Mouse (Mus musculus): ENCODE results near the gene Wrb. TPM values are rescaled to one million over a fixed set of nuclear protein-coding genes. Genes with fewer than 3 reads are reported as not detected.

Wrb gene
- polyA plus RNA-seq, 1 experiment from 2014 or later = 233 TPM

GRCm38 (mm10) chr16:96165723-96166264, 20.6 kb downstream of the Wrb start:
- H3K27me3 ChIP-seq (replicated peaks; ENCODE audit: control insufficient read depth, insufficient read depth, low read length) = no peaks in the 10 kb centered on the region
- H3K4me1 ChIP-seq (ENCODE audit: control insufficient read depth, insufficient read depth, low read depth, low read length) = no peaks in the 10 kb centered on the region
- H3K27ac ChIP-seq (ENCODE audit: low read depth, low read length) = no peak overlapping the region
- 0 out of 2 replicates have a peak, but pooled peaks have one; percentile 34 for ATAC-seq
- no peak overlapping the region for H3K4me2 ChIP-seq (ENCODE audit: low read length)
- H3K4me3 ChIP-seq (ENCODE audit: low read length) = no peak overlapping the region
- no peaks in the 10 kb centered on the region for H3K36me3 ChIP-seq (ENCODE audit: control insufficient read depth, insufficient read depth, low read length)
- WGBS = 70% methylated on average over 4 of the region's 4 CpGs
- H3K9ac ChIP-seq (ENCODE audit: low read depth, low read length) = no peak overlapping the region
- no peaks in the 10 kb centered on the region for H3K9me3 ChIP-seq (ENCODE audit: control insufficient read depth, low read length)

- no peaks in the 10 kb centered on the region for H3K27me3 ChIP-seq (replicated peaks; ENCODE audit: control insufficient read depth, insufficient read depth, low read length)
- no peaks in the 10 kb centered on the region for H3K4me1 ChIP-seq (ENCODE audit: control insufficient read depth, insufficient read depth, low read depth, low read length)
- H3K4me3 ChIP-seq (ENCODE audit: low read length) = no peak overlapping the region
- no peaks in the 10 kb centered on the region for H3K9me3 ChIP-seq (ENCODE audit: control insufficient read depth, low read length)
- H3K9ac ChIP-seq (ENCODE audit: low read depth, low read length) = no peak overlapping the region
- H3K4me2 ChIP-seq (ENCODE audit: low read length) = no peak overlapping the region
- no peak for ATAC-seq
- H3K36me3 ChIP-seq (ENCODE audit: control insufficient read depth, insufficient read depth, low read length) = no peaks in the 10 kb centered on the region
- no peak overlapping the region for H3K27ac ChIP-seq (ENCODE audit: low read depth, low read length)
- WGBS = 89% methylated on average over 4 of the region's 4 CpGs
Observed at GRCm38 (mm10) chr16:96168837-96169236, 23.6 kb downstream of the Wrb start.

GRCm38 (mm10) chr16:96173648-96174047, 28.4 kb downstream of the Wrb start:
- WGBS = 78% methylated on average over 8 of the region's 8 CpGs
- H3K4me1 ChIP-seq (ENCODE audit: control insufficient read depth, insufficient read depth, low read depth, low read length) = no peaks in the 10 kb centered on the region

GRCm38 (mm10) chr16:96175399-96175798, 30.2 kb downstream of the Wrb start:
- ATAC-seq = no peak

More at GRCm38 (mm10) chr16:96173648-96174047, 28.4 kb downstream of the Wrb start:
- H3K27ac ChIP-seq (ENCODE audit: low read depth, low read length) = no peak overlapping the region
- no peak for ATAC-seq
- no peak overlapping the region for H3K4me2 ChIP-seq (ENCODE audit: low read length)
- no peak overlapping the region for H3K4me3 ChIP-seq (ENCODE audit: low read length)
- no peaks in the 10 kb centered on the region for H3K27me3 ChIP-seq (replicated peaks; ENCODE audit: control insufficient read depth, insufficient read depth, low read length)
- H3K9ac ChIP-seq (ENCODE audit: low read depth, low read length) = no peak overlapping the region
- H3K9me3 ChIP-seq (ENCODE audit: control insufficient read depth, low read length) = no peaks in the 10 kb centered on the region
- no peaks in the 10 kb centered on the region for H3K36me3 ChIP-seq (ENCODE audit: control insufficient read depth, insufficient read depth, low read length)

GRCm38 (mm10) chr16:96179156-96179555, 33.9 kb downstream of the Wrb start:
- Histone ChIP-seq H3K9ac (ENCODE audit: low read depth, low read length) (no peak overlapping the region), H3K4me3 (ENCODE audit: low read length) (no peak overlapping the region), H3K4me1 (ENCODE audit: control insufficient read depth, insufficient read depth, low read depth, low read length) (no peaks in the 10 kb centered on the region), H3K36me3 (ENCODE audit: control insufficient read depth, insufficient read depth, low read length) (no peaks in the 10 kb centered on the region), H3K27ac (ENCODE audit: low read depth, low read length) (no peak overlapping the region), H3K9me3 (ENCODE audit: control insufficient read depth, low read length) (no peaks in the 10 kb centered on the region), H3K4me2 (ENCODE audit: low read length) (no peak overlapping the region), H3K27me3 (replicated peaks; ENCODE audit: control insufficient read depth, insufficient read depth, low read length) (no peaks in the 10 kb centered on the region)
- no peak for ATAC-seq

More at GRCm38 (mm10) chr16:96175399-96175798, 30.2 kb downstream of the Wrb start:
- Histone ChIP-seq H3K27ac (ENCODE audit: low read depth, low read length) (no peak overlapping the region), H3K36me3 (ENCODE audit: control insufficient read depth, insufficient read depth, low read length) (no peaks in the 10 kb centered on the region), H3K9me3 (ENCODE audit: control insufficient read depth, low read length) (no peaks in the 10 kb centered on the region), H3K4me1 (ENCODE audit: control insufficient read depth, insufficient read depth, low read depth, low read length) (no peaks in the 10 kb centered on the region), H3K27me3 (replicated peaks; ENCODE audit: control insufficient read depth, insufficient read depth, low read length) (no peaks in the 10 kb centered on the region), H3K4me3 (ENCODE audit: low read length) (no peak overlapping the region), H3K9ac (ENCODE audit: low read depth, low read length) (no peak overlapping the region), H3K4me2 (ENCODE audit: low read length) (no peak overlapping the region)
- 40% methylated on average over 2 of the region's 2 CpGs for WGBS

GRCm38 (mm10) chr16:96187619-96188018, 42.4 kb downstream of the Wrb start:
- no peak overlapping the region for H3K9ac ChIP-seq (ENCODE audit: low read depth, low read length)
- no peak overlapping the region for H3K27ac ChIP-seq (ENCODE audit: low read depth, low read length)
- WGBS = 89% methylated on average over 5 of the region's 5 CpGs
- no peaks in the 10 kb centered on the region for H3K36me3 ChIP-seq (ENCODE audit: control insufficient read depth, insufficient read depth, low read length)
- H3K27me3 ChIP-seq (replicated peaks; ENCODE audit: control insufficient read depth, insufficient read depth, low read length) = no peaks in the 10 kb centered on the region
- H3K4me2 ChIP-seq (ENCODE audit: low read length) = no peak overlapping the region
- H3K4me3 ChIP-seq (ENCODE audit: low read length) = no peak overlapping the region
- H3K4me1 ChIP-seq (ENCODE audit: control insufficient read depth, insufficient read depth, low read depth, low read length) = peaks cover 7% of the 10 kb centered on the region
- no peaks in the 10 kb centered on the region for H3K9me3 ChIP-seq (ENCODE audit: control insufficient read depth, low read length)
- no peak for ATAC-seq

GRCm38 (mm10) chr16:96191531-96192506, 46.6 kb downstream of the Wrb start, which contains the start of gene Lca5l:
TSS of gene Lca5l (minus strand) at chr16:96192271.
- H3K27ac ChIP-seq (ENCODE audit: low read depth, low read length) = peak within 1 kb of the TSS; percentile 90
- H3K4me2 ChIP-seq (ENCODE audit: low read length) = peak within 1 kb of the TSS; percentile 75
- H3K36me3 ChIP-seq (ENCODE audit: control insufficient read depth, insufficient read depth, low read length) = no peaks in the 10 kb centered on the region
- no peaks in the 10 kb centered on the region for H3K9me3 ChIP-seq (ENCODE audit: control insufficient read depth, low read length)
- ATAC-seq = peak; percentile 98
- peaks cover 7% of the 10 kb centered on the region for H3K4me1 ChIP-seq (ENCODE audit: control insufficient read depth, insufficient read depth, low read depth, low read length)
- under 1% methylated on average over 77 of the region's 77 CpGs for WGBS
- H3K27me3 ChIP-seq (replicated peaks; ENCODE audit: control insufficient read depth, insufficient read depth, low read length) = no peaks in the 10 kb centered on the region
- H3K9ac ChIP-seq (ENCODE audit: low read depth, low read length) = peak within 1 kb of the TSS; percentile 95
- H3K4me3 ChIP-seq (ENCODE audit: low read length) = peak within 1 kb of the TSS; percentile 97

GRCm38 (mm10) chr16:96199913-96200701, 54.9 kb downstream of the Wrb start, which contains the start of gene Sh3bgr:
TSS of gene Sh3bgr (plus strand) at chr16:96200450.
- 9% methylated on average over 20 of the region's 20 CpGs for WGBS
- H3K9ac ChIP-seq (ENCODE audit: low read depth, low read length) = peak within 1 kb of the TSS; percentile 4
- no peak within 1 kb of the TSS for H3K27ac ChIP-seq (ENCODE audit: low read depth, low read length)
- H3K4me1 ChIP-seq (ENCODE audit: control insufficient read depth, insufficient read depth, low read depth, low read length) = peaks cover 7% of the 10 kb centered on the region; the same call in 1 of the 2 replicates
- peak within 1 kb of the TSS; percentile 58 for H3K4me2 ChIP-seq (ENCODE audit: low read length)
- peak within 1 kb of the TSS; percentile 26 for H3K4me3 ChIP-seq (ENCODE audit: low read length)
- H3K27me3 ChIP-seq (replicated peaks; ENCODE audit: control insufficient read depth, insufficient read depth, low read length) = no peaks in the 10 kb centered on the region
- no peaks in the 10 kb centered on the region for H3K36me3 ChIP-seq (ENCODE audit: control insufficient read depth, insufficient read depth, low read length)
- no peaks in the 10 kb centered on the region for H3K9me3 ChIP-seq (ENCODE audit: control insufficient read depth, low read length)
- peak; percentile 74 for ATAC-seq
